In genomic region chr14:87141777-87142176, GRCm38 (mm10) we compare ENCODE assay signal across 8 mouse cellular contexts. TPM values are rescaled to one million over a fixed set of nuclear protein-coding genes. Genes with fewer than 3 reads are reported as not detected.
DNase-seq lines count a peak whose midpoint lies in the region; ATAC-seq and TF ChIP-seq lines count a peak whose summit lies in the region.

No protein-coding gene starts in this region.

- H3K9me3 ChIP-seq in E14TG2a.4 (ENCODE audit: low read length) = no peaks in the 10 kb centered on the region
- no peaks in the 10 kb centered on the region for H3K9me3 ChIP-seq in intestine, postnatal 0 days (ENCODE audit: control insufficient read depth)
- H3K9me3 ChIP-seq in lung, embryonic 16.5 days (ENCODE audit: control insufficient read depth, low read length) = no peaks in the 10 kb centered on the region

- TF ChIP-seq CTCF in E14TG2a.4 (conservative IDR thresholded peaks at IDR 0.05; ENCODE audit: low read length) = no peak
- TF ChIP-seq CTCF in intestine, postnatal 0 days (IDR thresholded peaks at IDR 0.05; ENCODE audit: low read depth) = no peak

- no peak overlapping the region for H3K9ac ChIP-seq in intestine, postnatal 0 days (ENCODE audit: low read depth, low read length)
- H3K9ac ChIP-seq in lung, embryonic 16.5 days (ENCODE audit: low read length) = peak overlapping the region; percentile 65

- peaks cover 22% of the 10 kb centered on the region for H3K4me1 ChIP-seq in E14TG2a.4 (replicated peaks; ENCODE audit: low read depth, low read length)
- H3K4me1 ChIP-seq in brown adipose tissue, adult 24 weeks (ENCODE audit: control insufficient read depth, insufficient read depth, insufficient read length, low read length) = no peaks in the 10 kb centered on the region
- no peaks in the 10 kb centered on the region for H3K4me1 ChIP-seq in intestine, postnatal 0 days (replicated peaks; ENCODE audit: control insufficient read depth, insufficient read depth, low read length)
- H3K4me1 ChIP-seq in lung, embryonic 16.5 days (replicated peaks; ENCODE audit: control insufficient read depth, insufficient read depth, low read length) = no peaks in the 10 kb centered on the region

- H3K4me2 ChIP-seq in intestine, postnatal 0 days (replicated peaks; ENCODE audit: low read depth) = peak overlapping the region; percentile 96
- peak overlapping the region; percentile 54 for H3K4me2 ChIP-seq in lung, embryonic 16.5 days (ENCODE audit: low read depth, low read length)

- no peak overlapping the region for H3K27ac ChIP-seq in brown adipose tissue, adult 24 weeks (replicated peaks; ENCODE audit: low read depth, low read length)
- H3K27ac ChIP-seq in intestine, postnatal 0 days (ENCODE audit: low read depth, low read length) = no peak overlapping the region
- peak overlapping the region; percentile 91 for H3K27ac ChIP-seq in lung, embryonic 16.5 days (ENCODE audit: low read length)

- intact Hi-C loops in left cerebral cortex, postnatal 36 days (cut with DNase I) = no loop called here

- no peak for DNase-seq in left cerebral cortex, postnatal 36 days (ENCODE audit: low spot score in 2 of 2)
- no peak for DNase-seq in thymus, postnatal 25 days

- H3K36me3 ChIP-seq in E14TG2a.4 (ENCODE audit: insufficient read depth, low read length) = peaks cover 8% of the 10 kb centered on the region; the same call in 1 of the 2 replicates
- no peaks in the 10 kb centered on the region for H3K36me3 ChIP-seq in intestine, postnatal 0 days (ENCODE audit: control insufficient read depth, insufficient read depth)
- H3K36me3 ChIP-seq in lung, embryonic 16.5 days (ENCODE audit: control insufficient read depth, insufficient read depth, low read length) = no peaks in the 10 kb centered on the region

- WGBS in intestine, postnatal 0 days = 66% methylated on average over 11 of the region's 11 CpGs
- WGBS in lung, embryonic 16.5 days = 58% methylated on average over 11 of the region's 11 CpGs

- H3K4me3 ChIP-seq in E14TG2a.4 (replicated peaks; ENCODE audit: low read length) = peak overlapping the region; percentile 89
- H3K4me3 ChIP-seq in brown adipose tissue, adult 24 weeks (ENCODE audit: insufficient read depth, low read depth, low read length) = peak overlapping the region; percentile 72; the same call in 1 of the 2 replicates
- peak overlapping the region; percentile 89 for H3K4me3 ChIP-seq in intestine, postnatal 0 days (ENCODE audit: low read depth, low read length)
- H3K4me3 ChIP-seq in lung, embryonic 16.5 days (ENCODE audit: low read length) = peak overlapping the region; percentile 74

- no peak for ATAC-seq in intestine, postnatal 0 days
- ATAC-seq in lung, embryonic 16.5 days (ENCODE audit: low read depth) = peak; percentile 28; the same call in 1 of the 2 replicates
- ATAC-seq in frontal cortex, adult (ENCODE audit: low TSS enrichment) = no peak
- no peak for ATAC-seq in granulocyte monocyte progenitor cell, adult 5-6 weeks (replicated peaks; ENCODE audit: poor library complexity, severe bottlenecking)

- no peaks in the 10 kb centered on the region; the same call in 1 of the 2 replicates for H3K27me3 ChIP-seq in E14TG2a.4 (ENCODE audit: insufficient read depth, low read length)
- H3K27me3 ChIP-seq in intestine, postnatal 0 days (replicated peaks; ENCODE audit: control insufficient read depth, insufficient read depth, low read length) = no peaks in the 10 kb centered on the region
- H3K27me3 ChIP-seq in lung, embryonic 16.5 days (ENCODE audit: control insufficient read depth, insufficient read depth, low read depth, low read length) = no peaks in the 10 kb centered on the region

RNA-seq across cellular contexts. Expression of gene Diaph3, which starts 0.7 kb away (rescaled TPM):
- not detected in 2 replicates for polyA plus RNA-seq in brown adipose tissue, adult 24 weeks (2012; ENCODE audit: insufficient read depth, insufficient read length, missing spikeins)
- 2.6 and 3.0 TPM in 2 replicates for polyA plus RNA-seq in intestine, postnatal 0 days (2015; fragmentation: Nextera tagmentation; extraction: Ambion mirVana)
- 16.6 and 17.6 TPM in 2 replicates for polyA plus RNA-seq in lung, embryonic 16.5 days (2015; fragmentation: Nextera tagmentation; extraction: Ambion mirVana)
- 24.3 and 43.5 TPM in 2 replicates for total RNA-seq in granulocyte monocyte progenitor cell, adult 5-6 weeks (2014; fragmentation: Nextera tagmentation)
- 35.6 and 40.1 TPM in 2 replicates for total RNA-seq in granulocyte monocyte progenitor cell, adult 5-6 weeks (2017)
- 1 to 10 TPM; 3.8 to 4.1 TPM for total RNA-seq in left cerebral cortex, postnatal 36 days (2021)
